Mouse (Mus musculus) cerebellum, postnatal 4 days (tissue): ENCODE results near the gene Igsf8.
A peak's percentile ranks its signal among the peaks of the same experiment; 100 is the strongest.

ENCODE experiments used
- DNase-seq, 2 experiments: peaks; one replicate each; pipeline ENCODE4 v3.0.0; 2022; ENCODE audit warnings: low spot score in 2 of 2, mixed read lengths in 1 of 2

The Igsf8 gene

GRCm38 (mm10) chr1:172323801-172324359 lies 62.4 kb downstream of the Igsf8 start:
- DNase-seq = no peak

DNA sequence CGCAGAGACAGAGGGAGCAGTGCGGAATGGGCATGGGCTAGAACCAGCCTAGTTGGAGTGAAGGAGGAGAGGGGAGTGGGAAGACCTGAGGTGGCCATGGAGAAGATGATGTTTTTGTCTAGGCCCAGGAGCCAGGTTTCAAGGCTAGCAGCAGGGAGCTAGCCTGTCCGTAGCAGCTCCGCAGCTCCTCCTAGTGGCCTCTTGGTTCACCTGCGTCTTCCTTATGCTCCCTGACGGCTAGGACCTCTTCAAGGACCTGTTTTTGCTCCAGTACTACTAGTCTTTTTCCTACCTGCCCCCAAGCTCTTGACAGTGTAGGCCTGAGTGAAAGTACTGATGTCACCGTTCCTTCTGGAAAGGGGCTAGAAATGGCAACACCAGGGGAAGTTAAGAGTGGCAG lies 63.3 kb downstream of the Igsf8 start:
- peak; percentile 54 to 81 for DNase-seq

DNA sequence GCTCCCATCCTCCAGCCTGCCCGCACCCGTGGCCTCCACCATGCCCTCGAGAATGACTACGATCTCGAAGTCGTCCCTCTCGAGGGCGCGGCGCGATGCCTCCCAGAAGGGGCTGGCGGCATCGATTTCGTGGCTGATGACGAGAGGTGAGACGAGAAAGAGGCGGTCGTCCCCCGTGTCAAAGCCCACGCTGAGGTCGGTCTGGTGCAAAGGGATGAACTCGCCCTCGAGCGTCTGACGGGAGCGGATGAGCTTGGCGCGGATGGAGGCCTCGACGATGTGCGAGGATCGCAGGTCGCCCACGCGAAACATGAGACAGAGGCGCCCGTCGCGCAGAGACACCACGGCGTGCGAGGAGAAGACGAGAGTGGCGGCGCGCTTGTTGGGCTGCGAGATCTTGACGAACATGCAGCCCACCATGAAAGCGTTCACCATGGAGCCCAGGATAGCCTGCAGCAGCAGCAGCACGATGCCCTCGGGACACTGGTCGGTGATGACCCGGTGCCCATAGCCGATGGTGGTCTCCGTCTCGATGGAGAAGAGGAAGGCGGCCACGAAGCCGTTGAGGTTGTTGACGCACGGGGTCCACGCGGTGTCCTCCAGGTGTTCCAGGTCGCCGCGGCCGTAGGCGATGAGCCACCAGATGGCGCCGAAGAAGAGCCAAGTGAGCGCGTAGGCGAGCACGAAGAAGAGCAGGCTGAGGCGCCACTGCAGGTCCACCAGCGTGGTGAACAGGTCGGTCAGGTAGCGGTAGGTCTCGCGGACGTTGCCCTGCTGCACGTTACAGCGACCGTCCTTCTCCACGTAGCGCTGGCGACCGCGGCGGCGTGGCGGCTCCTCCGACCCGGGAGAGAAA lies 64.5 kb downstream of the Igsf8 start:
- DNase-seq = peak; percentile 53 to 78

- DNase-seq = no peak
Observed at GRCm38 (mm10) chr1:172326684-172327083, 65.2 kb downstream of the Igsf8 start.

DNA sequence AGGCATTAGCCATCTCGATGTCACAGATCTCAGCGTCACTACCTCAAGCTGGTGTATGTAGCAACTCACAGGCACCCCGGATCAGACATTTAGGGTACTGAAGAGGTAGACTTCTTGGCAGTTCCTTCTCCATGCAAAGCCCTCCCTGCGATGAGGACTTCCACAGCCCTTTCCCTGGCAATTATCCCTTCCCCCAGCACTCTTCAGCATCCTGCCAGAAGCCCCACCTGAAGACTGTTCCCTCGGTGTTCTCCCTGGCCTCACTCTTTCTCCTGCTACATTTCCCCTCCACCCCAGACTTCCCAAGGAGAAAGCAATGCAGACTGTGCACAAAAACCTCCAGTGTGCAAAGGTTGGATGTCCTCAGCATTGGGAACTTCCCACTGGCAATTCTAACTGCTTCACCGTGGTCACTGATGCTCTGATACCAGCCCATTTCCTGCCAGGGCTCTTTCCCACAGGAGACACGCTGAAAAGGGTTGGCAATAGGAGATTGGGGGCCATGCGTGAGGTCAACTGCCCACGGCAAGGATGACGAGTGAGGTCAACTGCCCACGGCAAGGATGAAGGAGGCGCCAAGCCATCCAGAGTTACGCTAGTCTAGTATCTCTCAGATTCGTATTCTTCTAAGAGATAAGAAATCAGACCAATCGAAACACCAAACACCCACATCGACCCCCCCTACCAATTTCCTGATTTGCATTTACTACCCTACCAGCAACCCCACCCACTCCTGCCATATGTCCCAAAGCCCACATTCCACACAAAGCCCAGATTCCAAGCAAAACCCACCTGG lies 66.0 kb downstream of the Igsf8 start:
- no peak for DNase-seq

DNA sequence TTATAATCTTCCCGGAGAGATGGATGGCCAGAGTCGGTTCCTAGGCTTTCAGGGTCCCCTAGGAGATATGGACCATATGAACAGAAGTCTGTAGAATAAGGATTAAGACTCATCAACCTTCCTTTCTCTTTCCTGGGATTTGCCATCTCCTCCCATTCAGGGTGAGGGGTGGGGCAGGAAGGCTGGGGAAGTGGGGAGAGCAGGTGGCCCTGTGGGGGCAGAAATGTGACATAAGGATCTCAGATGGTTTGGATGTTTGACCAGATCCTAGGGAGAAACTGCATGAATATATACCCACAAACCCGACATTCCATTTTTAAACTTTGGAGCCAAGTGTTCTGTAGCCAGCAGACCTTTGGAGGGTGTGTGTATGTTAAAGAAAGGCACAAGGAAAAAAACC lies 66.6 kb downstream of the Igsf8 start:
- DNase-seq = no peak

GRCm38 (mm10) chr1:172328461-172328860 lies 67.0 kb downstream of the Igsf8 start:
- no peak for DNase-seq

- DNase-seq = peak in 1 of 2 experiments; percentile 57
Observed at GRCm38 (mm10) chr1:172329131-172329530, 67.7 kb downstream of the Igsf8 start, which contains the start of gene Kcnj9. TSS of gene Kcnj9 (minus strand) at chr1:172329318.

DNA sequence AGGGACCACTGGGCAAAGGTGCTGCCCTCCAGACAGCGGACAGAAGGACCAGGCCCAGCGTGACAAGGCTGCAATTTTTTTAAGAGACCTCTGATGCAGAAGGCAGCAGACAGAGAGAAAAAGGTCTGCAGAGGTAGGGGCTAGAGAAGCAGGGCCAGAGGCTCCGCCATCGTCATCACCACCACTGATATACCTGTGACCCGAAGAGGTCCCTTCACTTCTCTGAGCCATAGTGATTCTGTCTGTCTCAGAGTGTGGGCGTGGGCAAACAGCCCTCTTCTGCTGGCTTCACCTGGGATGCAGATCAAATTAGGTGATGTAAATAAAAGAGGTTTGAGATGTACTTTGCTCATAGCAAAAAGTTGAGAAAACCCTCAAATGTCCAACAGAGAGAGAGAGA lies 68.2 kb downstream of the Igsf8 start:
- no peak for DNase-seq

DNA sequence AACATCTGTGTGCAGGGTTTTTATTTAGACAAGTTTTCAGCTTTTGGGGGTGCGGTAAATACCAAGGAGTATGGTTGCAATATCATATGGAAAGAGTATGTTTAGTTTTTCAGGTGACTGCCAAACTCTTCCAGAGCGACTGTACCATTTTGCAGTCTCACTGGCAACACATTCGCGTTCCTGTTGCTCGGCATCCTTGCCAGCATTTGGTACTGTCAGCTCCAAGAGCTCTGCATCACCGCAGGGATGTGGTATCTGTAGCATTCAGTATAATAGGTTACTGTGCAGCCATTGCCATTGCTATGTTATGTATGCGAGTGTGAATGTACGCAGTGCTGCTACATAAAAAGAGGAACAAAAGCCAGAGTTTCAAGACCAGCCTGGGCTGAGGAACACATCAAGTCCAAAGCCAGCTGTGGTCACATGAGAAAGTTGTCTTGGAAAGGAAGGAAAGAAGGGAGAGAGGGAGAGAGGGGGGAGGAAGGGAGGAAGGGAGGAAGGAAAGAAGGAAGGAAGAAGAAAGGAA lies 70.0 kb downstream of the Igsf8 start:
- no peak for DNase-seq

- no peak for DNase-seq
Observed at GRCm38 (mm10) chr1:172332925-172333324, 71.5 kb downstream of the Igsf8 start.

DNA sequence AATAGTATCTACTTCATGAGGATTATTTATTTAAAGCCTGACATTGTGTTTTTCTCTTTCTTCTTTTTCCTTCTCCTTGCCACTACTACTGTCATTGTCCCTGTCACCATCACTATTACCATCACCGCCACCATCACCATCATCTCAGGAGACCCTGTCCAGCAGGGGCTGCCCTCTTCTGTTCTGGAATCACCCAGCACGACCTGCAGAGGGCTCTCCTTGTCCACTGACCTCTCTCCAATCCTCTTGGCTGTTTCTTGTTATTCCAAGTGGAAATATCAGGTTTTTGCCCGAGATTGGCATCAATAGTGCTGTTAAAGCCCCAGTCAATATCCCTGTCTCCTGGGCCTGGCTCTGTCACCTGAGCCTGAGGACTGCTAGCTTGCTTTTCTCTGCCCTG lies 72.1 kb downstream of the Igsf8 start:
- no peak for DNase-seq

DNA sequence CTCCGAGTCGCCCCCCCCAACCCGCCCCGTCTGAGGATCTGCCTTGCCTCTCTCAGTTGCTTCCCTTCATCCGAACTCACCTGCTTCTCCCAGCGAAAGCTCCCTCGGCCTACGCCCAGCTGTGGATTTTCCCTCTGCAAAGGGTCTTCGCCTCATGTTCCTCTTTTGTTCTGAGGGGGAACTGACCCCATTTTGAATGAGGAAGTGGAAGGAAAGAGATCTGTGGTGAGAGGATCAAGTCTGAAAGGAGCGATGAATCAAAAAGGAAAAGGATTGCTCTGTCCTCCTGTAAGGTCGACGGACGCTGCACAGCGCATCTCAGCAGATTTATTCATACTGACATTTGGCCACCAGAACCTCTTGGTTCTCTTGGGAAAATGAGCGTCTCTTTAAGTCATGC lies 74.4 kb downstream of the Igsf8 start:
- no peak for DNase-seq

DNA sequence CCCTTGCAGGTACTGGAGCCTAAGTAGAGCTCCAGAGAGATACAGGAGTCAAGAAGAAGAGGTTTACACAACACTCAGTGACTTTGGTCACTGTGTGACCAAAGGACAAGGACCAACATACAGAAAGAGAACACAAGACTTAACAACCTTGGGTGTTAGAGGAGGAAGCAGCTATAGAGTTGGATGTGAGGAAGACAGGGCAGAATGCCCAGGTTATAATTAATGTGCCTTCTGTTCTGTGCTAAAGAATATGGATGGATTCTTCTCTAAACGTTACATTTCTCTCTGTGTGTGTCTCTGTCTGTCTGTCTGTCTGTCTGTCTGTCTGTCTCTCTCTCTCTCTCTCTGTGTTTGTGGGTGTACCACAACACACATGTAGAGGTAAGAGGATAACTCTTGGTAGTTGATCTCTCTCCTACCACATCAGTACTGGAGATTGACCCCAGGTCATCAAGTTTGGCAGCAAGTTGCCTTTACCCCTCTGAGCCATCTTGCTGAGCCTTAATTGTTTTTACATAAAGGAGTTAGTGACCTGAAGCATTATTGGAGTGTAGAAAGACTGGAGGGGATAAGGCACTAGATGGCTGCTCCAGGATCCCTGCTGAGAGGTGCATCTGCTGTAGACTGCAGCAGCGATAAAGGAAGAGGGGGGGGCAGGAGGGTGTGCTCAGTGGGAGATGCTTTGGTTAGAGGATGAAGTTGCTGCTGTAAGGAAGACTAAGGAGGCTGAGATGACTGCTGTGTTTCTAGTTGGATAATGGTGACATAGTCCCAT lies 76.2 kb downstream of the Igsf8 start:
- no peak for DNase-seq

- DNase-seq = peak; percentile 47 to 76
Observed at GRCm38 (mm10) chr1:172340729-172341321, 79.4 kb downstream of the Igsf8 start, which contains the start of gene Kcnj10. TSS of gene Kcnj10 (plus strand) at chr1:172341210.

DNA sequence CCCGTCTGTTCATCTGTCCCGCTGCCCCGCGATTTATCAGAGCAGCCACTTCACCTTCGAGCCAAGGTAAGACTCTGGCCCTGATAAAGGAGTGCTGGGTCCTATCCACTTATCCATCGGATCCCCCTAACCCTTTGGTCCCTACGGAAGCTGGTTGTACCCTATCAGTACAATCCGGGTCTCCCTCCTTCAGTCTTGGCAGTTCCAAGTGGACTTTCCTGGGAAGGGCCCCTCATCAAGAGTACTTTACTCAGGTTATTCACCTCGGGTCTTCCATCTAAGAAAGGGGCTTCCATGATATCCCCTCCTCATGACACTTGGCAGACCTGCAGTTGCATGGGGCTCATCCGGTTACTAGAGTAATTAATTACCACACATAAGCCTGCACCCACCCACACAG lies 79.9 kb downstream of the Igsf8 start:
- no peak for DNase-seq

DNA sequence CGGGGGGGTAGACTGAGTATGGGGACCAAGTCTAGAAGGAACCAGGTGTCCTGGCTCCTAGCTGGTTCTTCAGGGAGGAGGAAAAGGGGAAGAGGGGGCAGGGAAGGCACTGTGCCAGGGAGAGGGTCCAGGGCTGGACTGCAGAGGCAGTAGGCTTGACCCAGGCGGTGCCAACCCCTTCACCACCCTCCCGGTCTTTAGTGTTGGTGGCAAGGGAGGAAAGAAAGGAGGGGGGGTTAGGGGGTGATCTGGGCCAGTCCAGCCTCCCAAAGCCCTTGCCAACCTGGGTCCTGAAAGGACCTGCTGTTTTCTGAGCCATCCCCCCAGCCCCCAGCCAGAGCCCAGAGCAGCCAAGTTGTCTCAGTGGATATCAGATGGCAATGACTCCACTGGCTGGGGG lies 81.3 kb downstream of the Igsf8 start:
- no peak for DNase-seq

DNA sequence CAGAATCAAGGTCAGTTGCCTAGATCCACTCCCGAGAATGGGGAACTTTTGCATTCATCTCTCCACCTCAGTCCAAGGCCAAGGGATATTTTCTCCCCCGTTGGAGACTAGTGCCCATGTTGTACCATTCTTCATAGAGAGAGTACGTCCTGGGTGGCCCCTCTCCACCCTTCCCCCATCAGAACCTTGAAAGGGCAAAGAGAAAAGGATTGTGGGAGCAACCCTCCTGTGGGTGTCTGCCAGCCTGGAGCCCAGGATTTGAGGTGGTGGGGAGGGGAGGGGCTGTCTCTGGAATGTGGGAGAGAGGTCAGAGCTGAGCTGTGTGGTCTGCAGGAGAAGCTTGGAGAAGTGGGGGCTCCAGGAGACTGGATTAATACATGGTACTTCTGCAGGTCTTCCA lies 82.5 kb downstream of the Igsf8 start:
- DNase-seq = no peak

DNA sequence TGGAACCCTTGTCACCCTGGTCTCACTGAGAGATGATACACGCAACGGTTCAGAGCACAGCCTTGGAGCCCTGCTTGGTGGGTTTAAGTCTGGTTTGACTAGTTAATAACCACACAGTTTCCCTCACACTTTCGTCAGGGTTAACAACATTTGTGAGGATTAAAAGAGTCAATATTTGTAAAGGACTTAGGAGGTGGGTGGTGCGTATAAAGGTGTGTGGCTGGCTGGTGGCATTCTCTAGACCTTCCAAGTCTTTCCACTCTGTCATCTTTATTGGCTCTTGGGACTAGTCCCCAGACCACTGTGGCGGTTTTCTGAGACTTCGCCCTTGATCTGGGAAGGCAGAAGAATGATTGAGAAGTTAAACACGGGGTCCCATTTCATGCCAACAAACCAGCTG lies 83.4 kb downstream of the Igsf8 start:
- no peak for DNase-seq

DNA sequence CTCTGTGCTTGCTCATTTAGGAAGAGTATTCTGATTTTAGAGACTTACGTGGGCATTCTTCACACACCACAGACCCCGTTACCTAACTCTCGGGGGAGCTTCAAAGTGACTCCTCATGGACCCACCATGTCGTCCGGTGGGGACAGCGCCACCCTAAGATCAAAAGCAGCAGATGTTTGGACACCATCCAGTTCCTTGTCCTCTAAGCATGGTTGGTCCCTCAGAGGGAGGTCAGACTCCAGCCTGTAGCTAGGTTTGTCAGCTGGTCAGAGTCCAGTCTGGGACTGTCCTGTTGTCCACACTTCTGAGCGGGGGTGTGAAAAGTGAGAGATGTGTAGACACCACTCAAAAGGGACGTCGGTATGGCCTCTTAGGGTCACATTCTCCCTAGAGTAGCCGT lies 85.3 kb downstream of the Igsf8 start:
- no peak for DNase-seq

GRCm38 (mm10) chr1:172347382-172347781 lies 85.9 kb downstream of the Igsf8 start:
- no peak for DNase-seq
